Mouse (Mus musculus) embryonic facial prominence, embryonic 10.5 days (tissue): Measurements from ENCODE around the gene Hhipl1. TPM values are rescaled to one million over a fixed set of nuclear protein-coding genes. Genes with fewer than 3 reads are reported as not detected.

ENCODE experiments used
- DNase-seq: peaks from one replicate; pipeline ENCODE4 v3.0.0-alpha.2; 2017; ENCODE audit warnings: low spot score
- H3K27ac ChIP-seq: fragments of 300-500 bp; sonication (generic); replicated peaks from 2 replicates; pipeline ENCODE4 v1.5.1; 2016; ENCODE audit warnings: mild to moderate bottlenecking
- H3K27me3 ChIP-seq: fragments of 300-500 bp; sonication (generic); replicated peaks from 2 replicates; pipeline ENCODE4 v1.6.1; 2016; ENCODE audit warnings: low read depth, mild to moderate bottlenecking; ENCODE audit not compliant: poor library complexity, severe bottlenecking
- H3K36me3 ChIP-seq: fragments of 300-500 bp; sonication (generic); replicated peaks from 2 replicates; pipeline ENCODE4 v1.6.1; 2016; ENCODE audit warnings: mild to moderate bottlenecking, moderate library complexity
- H3K4me1 ChIP-seq: fragments of 300-500 bp; sonication (generic); 2 replicates; pipeline ENCODE4 v1.6.1; 2016
- H3K4me3 ChIP-seq: fragments of 300-500 bp; sonication (generic); 2 replicates; pipeline ENCODE4 v1.5.1; 2016; ENCODE audit warnings: mild to moderate bottlenecking, moderate library complexity
- H3K9me3 ChIP-seq: fragments of 300-500 bp; sonication (generic); 2 replicates; pipeline ENCODE4 v1.6.1; 2016; ENCODE audit warnings: mild to moderate bottlenecking
- WGBS: fragments of 180-500 bp; shearing (Covaris S2); methylation state at CpG from one replicate; pipeline ENCODE4 v1.1.7; 2016; 5-methylcytosine and 5-hydroxymethylcytosine counted together
- polyA plus RNA-seq: library from polyadenylated mRNA; unstranded; fragments of >200 nt; fragmentation: Nextera tagmentation; extraction: Ambion mirVana; gene quantifications from 2 replicates; pipeline ENCODE4 v1.2.1, GENCODE M21; 2016

Gene Hhipl1
- polyA plus RNA-seq, 1 experiment from 2014 or later: 0.72 TPM

GRCm38 (mm10) chr12:108286381-108286780, 19.7 kb upstream of the Hhipl1 start:
- DNase-seq: no peak
- Histone ChIP-seq H3K27me3 (no peaks in the 10 kb centered on the region), H3K9me3 (no peaks in the 10 kb centered on the region), H3K27ac (peak overlapping the region; percentile 87), H3K4me3 (no peak overlapping the region), H3K36me3 (no peaks in the 10 kb centered on the region), H3K4me1 (peaks cover 30% of the 10 kb centered on the region)
- WGBS: 79% methylated on average over 4 of the region's 4 CpGs

DNA sequence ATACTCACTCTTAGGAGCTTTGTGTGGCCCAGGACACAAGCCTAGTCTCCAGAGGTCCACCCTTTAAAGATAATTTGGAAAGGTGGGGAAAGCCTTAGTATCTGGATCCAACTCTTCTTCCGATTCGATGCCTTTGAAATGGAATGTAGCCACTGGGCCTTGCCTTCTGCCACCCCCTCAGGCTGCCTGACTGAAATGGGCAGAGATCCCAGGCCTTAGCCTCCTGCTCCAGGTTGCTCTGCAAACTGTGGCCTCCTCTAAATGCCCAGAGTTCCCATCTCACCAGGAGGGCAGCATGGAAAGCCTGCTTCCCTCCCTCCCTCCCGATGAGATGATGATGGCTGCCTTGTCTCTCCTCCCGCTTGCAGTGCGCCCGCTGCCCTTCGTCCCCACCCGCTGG, 19.1 kb upstream of the Hhipl1 start:
- Histone ChIP-seq H3K36me3 (no peaks in the 10 kb centered on the region), H3K27ac (no peak overlapping the region)
- WGBS: 94% methylated on average over 8 of the region's 8 CpGs

GRCm38 (mm10) chr12:108288127-108288880, 17.8 kb upstream of the Hhipl1 start:
- Histone ChIP-seq H3K27me3 (no peaks in the 10 kb centered on the region), H3K4me1 (peaks cover 47% of the 10 kb centered on the region), H3K36me3 (no peaks in the 10 kb centered on the region), H3K27ac (no peak overlapping the region), H3K4me3 (no peak overlapping the region), H3K9me3 (no peaks in the 10 kb centered on the region)
- no peak for DNase-seq
- WGBS: 78% methylated on average over 19 of the region's 19 CpGs

More for the DNA sequence above, 19.1 kb upstream of the Hhipl1 start:
- Histone ChIP-seq H3K27me3 (no peaks in the 10 kb centered on the region), H3K4me1 (peaks cover 36% of the 10 kb centered on the region), H3K4me3 (no peak overlapping the region), H3K9me3 (no peaks in the 10 kb centered on the region)
- no peak for DNase-seq

- H3K9me3 ChIP-seq: no peaks in the 10 kb centered on the region
- H3K4me1 ChIP-seq: peaks cover 20% of the 10 kb centered on the region
- H3K36me3 ChIP-seq: no peaks in the 10 kb centered on the region
- DNase-seq: peak; percentile 72
- peak overlapping the region; percentile 45 for H3K4me3 ChIP-seq
- no peaks in the 10 kb centered on the region for H3K27me3 ChIP-seq
- WGBS: 6% methylated on average over 9 of the region's 9 CpGs
- peak overlapping the region; percentile 44; the same call in 1 of the 2 replicates for H3K27ac ChIP-seq
Observed at GRCm38 (mm10) chr12:108292419-108292818, 13.7 kb upstream of the Hhipl1 start.

- 4% methylated on average over 8 of the region's 8 CpGs for WGBS
- no peaks in the 10 kb centered on the region for H3K36me3 ChIP-seq
- H3K9me3 ChIP-seq: no peaks in the 10 kb centered on the region
- DNase-seq: peak; percentile 82
- no peaks in the 10 kb centered on the region for H3K27me3 ChIP-seq
- H3K27ac ChIP-seq: 0 out of 2 replicates have a peak overlapping the region, but pooled peaks have one; percentile 16
- peak overlapping the region; percentile 45 for H3K4me3 ChIP-seq
- H3K4me1 ChIP-seq: peaks cover 20% of the 10 kb centered on the region
Observed at GRCm38 (mm10) chr12:108292957-108293356, 13.1 kb upstream of the Hhipl1 start.

GRCm38 (mm10) chr12:108294620-108295019, 11.4 kb upstream of the Hhipl1 start:
- Histone ChIP-seq H3K27ac (no peak overlapping the region), H3K4me3 (no peak overlapping the region), H3K27me3 (no peaks in the 10 kb centered on the region), H3K36me3 (no peaks in the 10 kb centered on the region), H3K4me1 (peaks cover 20% of the 10 kb centered on the region), H3K9me3 (no peaks in the 10 kb centered on the region)
- 75% methylated on average over 3 of the region's 3 CpGs for WGBS
- no peak for DNase-seq

GRCm38 (mm10) chr12:108297033-108297432, 9.0 kb upstream of the Hhipl1 start:
- DNase-seq: no peak
- WGBS: 76% methylated on average over 6 of the region's 6 CpGs
- H3K27me3 ChIP-seq: no peaks in the 10 kb centered on the region
- peaks cover 15% of the 10 kb centered on the region for H3K4me1 ChIP-seq
- no peaks in the 10 kb centered on the region for H3K9me3 ChIP-seq
- no peak overlapping the region for H3K27ac ChIP-seq
- no peaks in the 10 kb centered on the region for H3K36me3 ChIP-seq
- H3K4me3 ChIP-seq: no peak overlapping the region

- WGBS: 81% methylated on average over 6 of the region's 6 CpGs
- Histone ChIP-seq H3K27ac (no peak overlapping the region), H3K27me3 (peaks cover 21% of the 10 kb centered on the region), H3K4me1 (peaks cover 14% of the 10 kb centered on the region), H3K4me3 (no peak overlapping the region), H3K9me3 (no peaks in the 10 kb centered on the region), H3K36me3 (no peaks in the 10 kb centered on the region)
- DNase-seq: no peak
Observed at GRCm38 (mm10) chr12:108301006-108301405, 5.1 kb upstream of the Hhipl1 start.

DNA sequence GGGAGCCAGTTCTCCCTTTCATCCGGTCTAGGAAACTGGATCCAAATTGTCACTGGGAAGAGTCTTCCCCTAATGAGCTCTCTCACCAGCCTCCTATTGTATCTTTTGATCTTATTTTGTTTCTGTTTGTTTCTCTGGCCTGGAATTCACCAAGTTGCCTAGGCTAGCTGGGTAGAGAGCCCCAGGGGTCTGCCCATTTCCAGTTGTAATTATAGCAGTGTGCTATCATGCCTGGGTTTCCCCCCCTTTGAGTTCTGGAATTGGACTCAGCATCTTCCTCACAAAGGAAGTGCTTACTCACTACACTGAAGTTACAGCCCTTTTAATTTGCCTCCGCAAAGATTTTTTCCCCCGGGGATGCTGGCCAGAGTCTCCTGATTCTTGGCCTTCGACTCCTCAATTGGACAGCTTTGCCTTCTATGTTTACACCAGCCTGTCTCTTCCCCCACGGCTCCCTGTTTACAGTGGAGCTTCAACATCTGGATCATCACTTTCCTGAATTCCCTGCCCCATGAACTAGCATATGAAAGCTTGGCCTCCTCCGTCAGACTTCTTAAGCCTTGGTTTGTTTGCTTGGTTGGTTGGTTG, 2.2 kb upstream of the Hhipl1 start:
- peaks cover 33% of the 10 kb centered on the region for H3K4me1 ChIP-seq
- H3K9me3 ChIP-seq: no peaks in the 10 kb centered on the region
- no peak for DNase-seq
- H3K36me3 ChIP-seq: no peaks in the 10 kb centered on the region
- no peak overlapping the region for H3K27ac ChIP-seq
- H3K27me3 ChIP-seq: peaks cover 50% of the 10 kb centered on the region
- no peak overlapping the region for H3K4me3 ChIP-seq
- 46% methylated on average over 6 of the region's 6 CpGs for WGBS

GRCm38 (mm10) chr12:108305172-108305571, 898 bp upstream of the Hhipl1 start:
- WGBS: 77% methylated on average over 8 of the region's 8 CpGs
- DNase-seq: no peak
- Histone ChIP-seq H3K4me1 (peaks cover 41% of the 10 kb centered on the region), H3K9me3 (no peaks in the 10 kb centered on the region), H3K36me3 (no peaks in the 10 kb centered on the region), H3K27ac (no peak overlapping the region), H3K27me3 (peaks cover 60% of the 10 kb centered on the region), H3K4me3 (0 out of 2 replicates have a peak overlapping the region, but pooled peaks have one; percentile 71)

GRCm38 (mm10) chr12:108307553-108307952, 1.5 kb downstream of the Hhipl1 start:
- Histone ChIP-seq H3K27ac (no peak overlapping the region), H3K27me3 (peaks cover 65% of the 10 kb centered on the region)

GRCm38 (mm10) chr12:108308363-108308856, 2.3 kb downstream of the Hhipl1 start:
- peaks cover 65% of the 10 kb centered on the region for H3K27me3 ChIP-seq
- H3K36me3 ChIP-seq: no peaks in the 10 kb centered on the region
- H3K4me1 ChIP-seq: peaks cover 54% of the 10 kb centered on the region
- H3K27ac ChIP-seq: no peak overlapping the region
- WGBS: 88% methylated on average over 16 of the region's 16 CpGs
- no peak for DNase-seq
- H3K9me3 ChIP-seq: no peaks in the 10 kb centered on the region
- no peak overlapping the region for H3K4me3 ChIP-seq

More at GRCm38 (mm10) chr12:108307553-108307952, 1.5 kb downstream of the Hhipl1 start:
- H3K4me1 ChIP-seq: peaks cover 47% of the 10 kb centered on the region
- H3K9me3 ChIP-seq: no peaks in the 10 kb centered on the region
- H3K4me3 ChIP-seq: no peak overlapping the region
- WGBS: 23% methylated on average over 14 of the region's 14 CpGs
- peak; percentile 81 for DNase-seq
- H3K36me3 ChIP-seq: no peaks in the 10 kb centered on the region
